Mouse (Mus musculus): ENCODE results near the gene Ch25h. TPM values are rescaled to one million over a fixed set of nuclear protein-coding genes. Genes with fewer than 3 reads are reported as not detected.

Gene Ch25h
- total and polyA plus RNA-seq, 3 experiments = not detected

GRCm38 (mm10) chr19:34445410-34446012, 29.5 kb downstream of the Ch25h start:
- H3K4me1 ChIP-seq (ENCODE audit: control insufficient read depth in 1 of 2, insufficient read depth in 2 of 2) = peaks cover 9 to 14% of the 10 kb centered on the region in 2 experiments; a peak in 3 of 4 replicates
- H3K36me3 ChIP-seq (replicated peaks in 1 of 2; ENCODE audit: control insufficient read depth in 1 of 2, insufficient read depth in 1 of 2, low read length in 1 of 2) = no peaks in the 10 kb centered on the region
- no peaks in the 10 kb centered on the region for H3K27me3 ChIP-seq (replicated peaks)
- H3K9me3 ChIP-seq (replicated peaks; ENCODE audit: low read length) = no peaks in the 10 kb centered on the region
- no peak overlapping the region for H3K4me3 ChIP-seq (replicated peaks in 1 of 3; ENCODE audit: low read depth in 2 of 3, low read length in 2 of 3, poor library complexity in 1 of 3)
- H3K27ac ChIP-seq (ENCODE audit: insufficient read depth, low read depth) = no peak overlapping the region
- peak overlapping the region; percentile 56 for H3K9ac ChIP-seq (ENCODE audit: insufficient read depth, low read depth)
- TF ChIP-seq EP300 (IDR thresholded peaks at IDR 0.05; ENCODE audit: low read length) (peak; percentile 44; the same call in 1 of the 2 replicates), IRF4 (IDR thresholded peaks at IDR 0.05; ENCODE audit: low read depth, low read length) (peak; percentile 23; the same call in 1 of the 2 replicates), TBP (conservative IDR thresholded peaks at IDR 0.05; ENCODE audit: low read depth, low read length) (no peak)
- in situ Hi-C loops (cut with MboI; ENCODE audit: low pct_ligation_motif_present, low pct_unique_long_range_greater_than_20kb, low sequenced_read_pairs) = no loop called here
- DNase-seq (ENCODE audit: extremely low read depth) = no peak
- dilution Hi-C loops (cut with MboI; ENCODE audit: extremely low pct_ligation_motif_present, extremely low pct_unique_long_range_greater_than_20kb, low sequenced_read_pairs) = no loop called here
- peak overlapping the region; percentile 78 for H3K4me2 ChIP-seq (ENCODE audit: insufficient read depth, low read depth, poor library complexity, severe bottlenecking)
- H3K79me2 ChIP-seq (replicated peaks; ENCODE audit: control insufficient read depth, extremely low read depth, insufficient read depth, poor library complexity, severe bottlenecking) = no peaks in the 10 kb centered on the region

GRCm38 (mm10) chr19:34444785-34445184, 30.2 kb downstream of the Ch25h start:
- H3K27ac ChIP-seq (ENCODE audit: insufficient read depth, low read depth) = no peak overlapping the region
- in situ Hi-C loops (cut with MboI; ENCODE audit: low pct_ligation_motif_present, low pct_unique_long_range_greater_than_20kb, low sequenced_read_pairs) = no loop called here
- H3K4me2 ChIP-seq (ENCODE audit: insufficient read depth, low read depth, poor library complexity, severe bottlenecking) = no peak overlapping the region
- peaks cover 8 to 14% of the 10 kb centered on the region in 2 experiments; a peak in 3 of 4 replicates for H3K4me1 ChIP-seq (ENCODE audit: control insufficient read depth in 1 of 2, insufficient read depth in 2 of 2)
- TF ChIP-seq RCOR1 (conservative IDR thresholded peaks at IDR 0.05; ENCODE audit: low read depth, low read length) (no peak), MXI1 (IDR thresholded peaks at IDR 0.05; ENCODE audit: low read depth, low read length) (no peak), BHLHE40 (IDR thresholded peaks at IDR 0.05; ENCODE audit: low read depth, low read length) (no peak), ZMIZ1 (IDR thresholded peaks at IDR 0.05; ENCODE audit: low read depth, low read length) (no peak), POLR2A (IDR thresholded peaks at IDR 0.05; ENCODE audit: low read depth, low read length) (no peak), ELF1 (IDR thresholded peaks at IDR 0.05; ENCODE audit: low read depth, low read length) (no peak), USF2 (conservative IDR thresholded peaks at IDR 0.05; ENCODE audit: low read depth, low read length) (no peak), NRF1 (IDR thresholded peaks at IDR 0.05; ENCODE audit: low read depth, low read length) (no peak), USF1 (IDR thresholded peaks at IDR 0.05; ENCODE audit: low read depth, low read length) (no peak), ZKSCAN1 (IDR thresholded peaks at IDR 0.05; ENCODE audit: borderline replicate concordance, low read depth, low read length) (no peak)
- no peak overlapping the region for H3K9ac ChIP-seq (ENCODE audit: insufficient read depth, low read depth)
- no peak for DNase-seq (ENCODE audit: extremely low read depth)
- H3K79me2 ChIP-seq (replicated peaks; ENCODE audit: control insufficient read depth, extremely low read depth, insufficient read depth, poor library complexity, severe bottlenecking) = no peaks in the 10 kb centered on the region
- H3K27me3 ChIP-seq (replicated peaks) = no peaks in the 10 kb centered on the region
- H3K4me3 ChIP-seq (replicated peaks in 1 of 3; ENCODE audit: low read depth in 2 of 3, low read length in 2 of 3, poor library complexity in 1 of 3) = no peak overlapping the region
- H3K9me3 ChIP-seq (replicated peaks; ENCODE audit: low read length) = no peaks in the 10 kb centered on the region
- dilution Hi-C loops (cut with MboI; ENCODE audit: extremely low pct_ligation_motif_present, extremely low pct_unique_long_range_greater_than_20kb, low sequenced_read_pairs) = no loop called here
- H3K36me3 ChIP-seq (replicated peaks in 1 of 2; ENCODE audit: control insufficient read depth in 1 of 2, insufficient read depth in 1 of 2, low read length in 1 of 2) = no peaks in the 10 kb centered on the region

- dilution Hi-C loops (cut with MboI; ENCODE audit: extremely low pct_ligation_motif_present, extremely low pct_unique_long_range_greater_than_20kb, low sequenced_read_pairs) = no loop called here
Observed at GRCm38 (mm10) chr19:34441979-34442378, 33.0 kb downstream of the Ch25h start.

More at GRCm38 (mm10) chr19:34441979-34442378, 33.0 kb downstream of the Ch25h start:
- no peak overlapping the region for H3K4me3 ChIP-seq (replicated peaks in 1 of 3; ENCODE audit: low read depth in 2 of 3, low read length in 2 of 3, poor library complexity in 1 of 3)
- in situ Hi-C loops (cut with MboI; ENCODE audit: low pct_ligation_motif_present, low pct_unique_long_range_greater_than_20kb, low sequenced_read_pairs) = no loop called here
- no peaks in the 10 kb centered on the region for H3K36me3 ChIP-seq (replicated peaks in 1 of 2; ENCODE audit: control insufficient read depth in 1 of 2, insufficient read depth in 1 of 2, low read length in 1 of 2)
- no peaks in the 10 kb centered on the region for H3K9me3 ChIP-seq (replicated peaks; ENCODE audit: low read length)
- TF ChIP-seq NELFE (IDR thresholded peaks at IDR 0.05; ENCODE audit: low read depth, low read length) (no peak), IRF4 (IDR thresholded peaks at IDR 0.05; ENCODE audit: low read depth, low read length) (0 out of 2 replicates have a peak, but pooled peaks have one; percentile 32), EP300 (IDR thresholded peaks at IDR 0.05; ENCODE audit: low read length) (0 out of 2 replicates have a peak, but pooled peaks have one; percentile 13)
- H3K4me2 ChIP-seq (ENCODE audit: insufficient read depth, low read depth, poor library complexity, severe bottlenecking) = peak overlapping the region; percentile 38; the same call in 1 of the 2 replicates
- DNase-seq (ENCODE audit: extremely low read depth) = no peak
- no peak overlapping the region for H3K9ac ChIP-seq (ENCODE audit: insufficient read depth, low read depth)
- H3K27ac ChIP-seq (ENCODE audit: insufficient read depth, low read depth) = no peak overlapping the region
- no peaks in the 10 kb centered on the region for H3K79me2 ChIP-seq (replicated peaks; ENCODE audit: control insufficient read depth, extremely low read depth, insufficient read depth, poor library complexity, severe bottlenecking)
- no peaks in the 10 kb centered on the region for H3K27me3 ChIP-seq (replicated peaks)
- H3K4me1 ChIP-seq (ENCODE audit: control insufficient read depth in 1 of 2, insufficient read depth in 2 of 2) = no peaks in the 10 kb centered on the region

Measured in CH12.LX (cell line).